Mouse (Mus musculus) liver, embryonic 14.5 days (tissue): Measurements from ENCODE around the gene Bcas1.

Experiments
- CTCF ChIP-seq: IDR thresholded peaks from 2 replicates; pipeline ENCODE4 v1.5.1; 2016; ENCODE audit warnings: antibody characterized with exemption, low read depth, control low read depth
- EP300 ChIP-seq: IDR thresholded peaks from 2 replicates; pipeline ENCODE4 v1.6.1; 2016; ENCODE audit warnings: antibody characterized with exemption, low read depth

- TF ChIP-seq CTCF (no peak), EP300 (no peak)
Measured at GRCm38 (mm10) chr2:170391994-170392393, 35.7 kb downstream of the Bcas1 start.
